Mouse (Mus musculus) kidney, adult 8-10 months (tissue): Measurements from ENCODE around the gene Ncf1.

Experiments
- DNase-seq, 2 experiments: peaks; one replicate each; pipeline ENCODE4 v3.0.0; 2022

Gene Ncf1

GRCm38 (mm10) chr5:134206721-134207120 lies 22.7 kb downstream of the Ncf1 start:
- no peak for DNase-seq

GRCm38 (mm10) chr5:134193664-134194063 lies 35.8 kb downstream of the Ncf1 start:
- DNase-seq, result no peak

- DNase-seq, result no peak
Measured at GRCm38 (mm10) chr5:134188571-134188970, 40.9 kb downstream of the Ncf1 start.

DNA sequence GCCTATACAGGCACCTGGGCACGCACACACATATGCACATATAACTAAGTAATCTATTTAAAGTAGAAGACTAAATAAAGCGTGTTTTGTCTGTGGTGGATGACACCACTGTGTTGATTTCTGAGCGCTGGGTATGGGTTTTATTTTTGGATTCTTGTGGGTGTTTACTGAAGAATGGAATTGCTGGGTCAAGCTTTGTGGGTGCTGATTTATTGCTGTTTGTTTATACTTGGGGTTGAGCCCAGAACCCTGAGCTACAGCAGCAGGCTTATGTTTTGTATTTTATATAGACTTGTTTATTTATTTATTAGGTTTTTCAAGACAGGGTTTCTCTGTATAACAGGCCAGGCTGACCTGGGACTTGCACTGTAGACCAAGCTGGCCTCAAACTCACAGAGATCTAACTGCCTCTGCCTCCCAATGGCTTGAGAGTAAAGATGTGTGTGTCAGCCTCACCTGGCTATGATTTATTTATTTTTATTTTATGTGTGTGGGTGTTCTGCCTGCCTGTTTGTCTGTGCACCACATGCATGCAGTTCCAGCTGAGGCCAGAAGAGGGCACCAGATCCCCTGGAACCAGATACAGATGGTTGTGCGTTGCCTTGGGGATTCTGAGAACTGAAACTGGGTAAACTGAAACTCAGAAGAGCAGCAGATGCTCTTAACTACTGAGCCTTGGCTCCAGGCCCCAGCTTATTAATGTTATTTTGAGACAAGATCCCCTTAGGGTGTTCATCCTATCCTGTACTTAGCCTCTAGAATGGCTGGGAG lies 42.3 kb downstream of the Ncf1 start:
- peak in 1 of 2 experiments; percentile 62 for DNase-seq

- DNase-seq, result no peak
Measured at GRCm38 (mm10) chr5:134186059-134186458, 43.4 kb downstream of the Ncf1 start.

DNA sequence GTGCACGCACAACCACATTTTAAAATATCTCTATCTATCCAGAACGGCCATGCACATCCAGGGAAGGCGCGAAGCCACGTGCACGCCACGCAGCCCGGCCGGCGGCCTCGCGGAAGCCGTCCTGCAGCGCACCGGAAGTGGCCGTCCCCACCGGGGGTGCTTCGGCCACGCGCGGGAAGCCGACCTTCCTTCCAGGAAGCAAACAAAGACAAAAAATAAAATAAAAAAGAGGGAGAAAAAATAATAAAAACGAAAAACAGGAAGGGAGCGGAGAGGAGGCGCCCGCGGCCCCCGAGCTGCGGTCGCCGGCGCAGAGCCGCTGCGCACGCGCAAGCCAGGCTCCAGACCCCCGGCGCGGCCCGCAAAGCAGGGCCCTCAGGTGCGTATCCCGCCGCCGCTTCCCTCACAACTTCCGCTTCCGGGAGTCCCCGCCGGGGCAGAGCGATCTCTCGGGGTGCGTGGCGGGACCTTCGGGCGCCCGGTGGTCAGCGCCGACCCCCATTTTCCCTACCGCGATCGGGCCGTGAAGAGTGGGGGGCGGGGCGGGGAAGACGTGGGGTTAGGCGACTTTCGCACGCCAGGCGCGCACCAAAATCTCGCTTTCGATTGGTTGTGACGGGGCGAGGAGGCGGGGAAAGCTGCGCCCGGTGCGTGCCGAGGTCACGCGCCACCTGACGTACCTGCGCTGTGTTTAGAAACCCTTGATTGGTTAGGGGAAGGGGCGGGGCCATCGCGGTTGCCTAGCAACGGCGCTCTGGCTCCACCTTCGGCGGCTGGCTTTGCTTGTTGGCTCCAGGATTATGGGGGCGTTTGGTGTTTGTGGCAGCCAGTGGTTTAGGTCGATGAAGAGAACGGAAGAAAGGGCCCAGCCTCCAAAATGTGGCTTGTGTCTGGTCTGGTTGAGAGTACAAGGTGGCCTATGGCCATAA lies 45.3 kb downstream of the Ncf1 start, which contains the start of gene Gtf2ird2:
TSS of gene Gtf2ird2 (plus strand) at position 140 of the 929 bp plus-strand sequence.
- peak; percentile 98 to 99 for DNase-seq

DNA sequence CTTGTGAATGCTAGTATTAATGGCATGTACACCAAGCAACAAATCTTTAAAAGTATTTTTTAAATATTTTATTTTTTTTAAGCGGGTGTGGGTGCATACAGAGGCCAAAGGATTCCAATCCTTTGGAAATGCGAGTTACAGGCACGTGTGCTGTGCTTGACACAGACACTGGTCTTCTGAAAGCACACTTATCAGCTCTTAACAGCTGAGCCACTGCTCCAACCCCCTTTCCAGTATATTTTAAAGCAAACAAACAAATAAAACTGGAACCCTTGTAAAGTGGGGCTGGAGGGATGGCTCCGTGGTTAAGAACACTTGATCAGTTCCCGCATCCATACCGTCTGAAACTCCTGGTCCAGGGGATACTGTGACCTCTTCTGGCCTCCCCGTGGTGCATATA lies 46.3 kb downstream of the Ncf1 start:
- no peak for DNase-seq

GRCm38 (mm10) chr5:134182735-134183134 lies 46.7 kb downstream of the Ncf1 start:
- DNase-seq, result peak; percentile 35 to 52

DNA sequence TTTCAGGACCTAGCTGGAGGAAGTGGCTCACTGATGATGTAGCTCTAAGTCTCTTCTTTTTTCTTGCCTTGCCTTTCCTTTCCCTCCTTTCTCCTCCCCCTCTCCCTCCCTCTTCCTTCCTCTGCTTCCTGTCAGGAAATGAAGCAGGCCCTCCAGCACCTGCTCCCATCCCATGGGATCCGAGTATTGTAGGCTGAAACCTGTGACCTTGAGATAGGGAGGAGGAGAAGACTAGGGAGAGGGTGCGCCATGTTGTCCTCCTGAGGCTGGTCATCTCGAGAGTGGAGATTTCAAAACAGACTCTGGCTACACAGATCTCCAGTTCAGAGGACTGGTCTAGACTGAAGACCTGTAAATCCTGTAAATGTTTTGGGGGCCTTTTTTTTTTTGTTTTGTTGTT lies 47.3 kb downstream of the Ncf1 start:
- DNase-seq, result no peak

DNA sequence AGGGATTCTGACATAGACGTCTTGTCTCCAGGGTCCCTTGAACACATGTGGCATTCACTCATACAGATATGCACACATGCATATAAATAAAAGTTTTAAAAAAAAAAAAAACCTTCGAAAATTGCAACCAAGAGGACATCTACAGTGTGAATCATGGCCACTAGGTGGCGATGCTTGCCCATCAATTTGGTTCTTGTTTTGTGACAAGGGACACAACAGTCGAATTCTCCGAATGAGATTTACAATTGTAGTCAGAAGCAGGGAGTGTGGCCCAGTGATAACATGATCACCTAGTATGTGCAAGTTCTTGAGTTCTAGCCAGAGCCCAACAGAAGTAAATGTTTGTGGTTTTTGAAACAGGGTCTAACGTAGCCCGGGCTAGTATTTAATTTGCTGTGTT lies 49.6 kb downstream of the Ncf1 start:
- DNase-seq, result peak; percentile 63 to 89

GRCm38 (mm10) chr5:134178536-134178935 lies 50.9 kb downstream of the Ncf1 start:
- no peak for DNase-seq

- DNase-seq, result peak; percentile 86 to 87
Measured at GRCm38 (mm10) chr5:134176169-134176881, 53.1 kb downstream of the Ncf1 start, which contains the start of gene Rcc1l. Gene Rcc1l, minus strand, starts transcription at chr5:134176774.

- no peak for DNase-seq
Measured at GRCm38 (mm10) chr5:134175696-134176095, 53.7 kb downstream of the Ncf1 start.

- no peak for DNase-seq
Measured at GRCm38 (mm10) chr5:134173206-134173605, 56.2 kb downstream of the Ncf1 start.

DNA sequence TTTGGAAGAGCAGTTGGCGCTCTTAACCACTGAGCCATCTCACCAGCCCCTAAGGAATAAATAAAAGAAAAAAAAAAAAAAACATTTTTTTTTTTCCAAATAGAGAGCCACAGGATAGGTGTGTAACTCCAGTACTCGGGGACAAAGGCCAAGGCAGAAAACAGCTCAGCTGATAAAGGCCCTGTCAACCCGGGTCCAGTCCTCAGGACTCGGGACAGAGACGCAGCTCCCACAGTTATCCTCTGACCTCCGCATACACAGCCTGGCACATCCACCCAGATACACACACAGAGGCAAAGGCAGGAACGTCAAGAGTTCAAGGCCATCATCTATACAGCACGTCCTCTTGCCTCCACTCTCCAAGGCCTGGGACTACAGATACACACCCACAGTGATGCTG lies 59.3 kb downstream of the Ncf1 start:
- DNase-seq, result no peak
